Mouse (Mus musculus) macrophage (primary cell): ENCODE data around the gene Asb1. TPM values are rescaled to one million over a fixed set of nuclear protein-coding genes. Genes with fewer than 3 reads are reported as not detected.

Experiments used
- H3K27ac ChIP-seq: fragments of 350-480 bp; formaldehyde crosslinking; 2 replicates; pipeline ENCODE4 v1.9.0; 2021
- H3K36me3 ChIP-seq: fragments of 350-480 bp; formaldehyde crosslinking; 2 replicates; pipeline ENCODE4 v1.9.0; 2021; ENCODE audit errors: inconsistent target
- H3K4me3 ChIP-seq: fragments of 350-480 bp; formaldehyde crosslinking; 2 replicates; pipeline ENCODE4 v1.9.0; 2021; ENCODE audit errors: inconsistent target
- H3K79me2 ChIP-seq: fragments of 350-480 bp; formaldehyde crosslinking; 2 replicates; pipeline ENCODE4 v1.9.0; 2021; ENCODE audit errors: inconsistent target
- WGBS: methylation state at CpG from one replicate; pipeline ENCODE4 v1.1.7; 2026; ENCODE audit warnings: inconsistent platforms; ENCODE audit not compliant: missing documents; 5-methylcytosine and 5-hydroxymethylcytosine counted together
- polyA plus RNA-seq: library from polyadenylated mRNA; stranded (reverse); fragments of 250-400 nt; gene quantifications from 3 replicates; pipeline ENCODE4 v1.2.4, GENCODE M21; 2018; ENCODE audit warnings: inconsistent platforms

Asb1 gene
- polyA plus RNA-seq, 1 experiment from 2014 or later, result 2.5 TPM

- no peak overlapping the region for H3K27ac ChIP-seq
Measured at GRCm38 (mm10) chr1:91564598-91564997, 24.3 kb downstream of the Asb1 start.

GRCm38 (mm10) chr1:91567269-91567668 is 26.9 kb downstream of the Asb1 start:
- WGBS, result 97% methylated on average over 2 of the region's 2 CpGs
- no peaks in the 10 kb centered on the region for H3K36me3 ChIP-seq
- H3K79me2 ChIP-seq, result no peaks in the 10 kb centered on the region
- no peak overlapping the region for H3K4me3 ChIP-seq
- no peak overlapping the region for H3K27ac ChIP-seq

More at GRCm38 (mm10) chr1:91564598-91564997, 24.3 kb downstream of the Asb1 start:
- Histone ChIP-seq H3K4me3 (no peak overlapping the region), H3K36me3 (no peaks in the 10 kb centered on the region), H3K79me2 (no peaks in the 10 kb centered on the region)
- 77% methylated on average over 6 of the region's 6 CpGs for WGBS

GRCm38 (mm10) chr1:91572458-91572857 is 32.1 kb downstream of the Asb1 start:
- Histone ChIP-seq H3K79me2 (no peaks in the 10 kb centered on the region), H3K4me3 (no peak overlapping the region), H3K27ac (no peak overlapping the region), H3K36me3 (no peaks in the 10 kb centered on the region)
- 52% methylated on average over 10 of the region's 10 CpGs for WGBS

- H3K36me3 ChIP-seq, result no peaks in the 10 kb centered on the region
- no peak overlapping the region for H3K4me3 ChIP-seq
- no peak overlapping the region for H3K27ac ChIP-seq
- 79% methylated on average over 3 of the region's 3 CpGs for WGBS
- H3K79me2 ChIP-seq, result no peaks in the 10 kb centered on the region
Measured at GRCm38 (mm10) chr1:91574208-91574607, 33.9 kb downstream of the Asb1 start.

- Histone ChIP-seq H3K36me3 (no peaks in the 10 kb centered on the region), H3K4me3 (no peak overlapping the region)
Measured at GRCm38 (mm10) chr1:91577883-91578517, 37.7 kb downstream of the Asb1 start.

GRCm38 (mm10) chr1:91580503-91580902 is 40.2 kb downstream of the Asb1 start:
- no peak overlapping the region for H3K27ac ChIP-seq
- no peaks in the 10 kb centered on the region for H3K79me2 ChIP-seq
- no peaks in the 10 kb centered on the region for H3K36me3 ChIP-seq
- 19% methylated on average over 2 of the region's 2 CpGs for WGBS
- no peak overlapping the region for H3K4me3 ChIP-seq

More at GRCm38 (mm10) chr1:91577883-91578517, 37.7 kb downstream of the Asb1 start:
- no peak overlapping the region for H3K27ac ChIP-seq
- 86% methylated on average over 7 of the region's 7 CpGs for WGBS
- no peaks in the 10 kb centered on the region for H3K79me2 ChIP-seq

- 88% methylated on average over 2 of the region's 2 CpGs for WGBS
- no peak overlapping the region for H3K4me3 ChIP-seq
- H3K27ac ChIP-seq, result no peak overlapping the region
- H3K79me2 ChIP-seq, result no peaks in the 10 kb centered on the region
- no peaks in the 10 kb centered on the region for H3K36me3 ChIP-seq
Measured at GRCm38 (mm10) chr1:91581206-91581605, 40.9 kb downstream of the Asb1 start.

- Histone ChIP-seq H3K4me3 (no peak overlapping the region), H3K79me2 (no peaks in the 10 kb centered on the region), H3K36me3 (no peaks in the 10 kb centered on the region), H3K27ac (no peak overlapping the region)
- WGBS, result 83% methylated on average over 17 of the region's 17 CpGs
Measured at GRCm38 (mm10) chr1:91584969-91585835, 44.9 kb downstream of the Asb1 start.

GRCm38 (mm10) chr1:91589738-91590137 is 49.4 kb downstream of the Asb1 start:
- Histone ChIP-seq H3K36me3 (no peaks in the 10 kb centered on the region), H3K79me2 (no peaks in the 10 kb centered on the region), H3K27ac (no peak overlapping the region), H3K4me3 (no peak overlapping the region)
- WGBS, result 79% methylated on average over 6 of the region's 6 CpGs

GRCm38 (mm10) chr1:91595521-91596020 is 55.2 kb downstream of the Asb1 start:
- WGBS, result 95% methylated on average over 9 of the region's 9 CpGs
- H3K27ac ChIP-seq, result no peak overlapping the region
- H3K36me3 ChIP-seq, result no peaks in the 10 kb centered on the region
- no peak overlapping the region for H3K4me3 ChIP-seq
- no peaks in the 10 kb centered on the region for H3K79me2 ChIP-seq

- H3K36me3 ChIP-seq, result no peaks in the 10 kb centered on the region
- H3K4me3 ChIP-seq, result no peak overlapping the region
- 81% methylated on average over 5 of the region's 5 CpGs for WGBS
- H3K79me2 ChIP-seq, result no peaks in the 10 kb centered on the region
- H3K27ac ChIP-seq, result no peak overlapping the region
Measured at GRCm38 (mm10) chr1:91597611-91598010, 57.3 kb downstream of the Asb1 start.

GRCm38 (mm10) chr1:91600671-91601361 is 60.5 kb downstream of the Asb1 start:
- Histone ChIP-seq H3K36me3 (no peaks in the 10 kb centered on the region), H3K27ac (no peak overlapping the region), H3K4me3 (no peak overlapping the region), H3K79me2 (no peaks in the 10 kb centered on the region)
- 44% methylated on average over 9 of the region's 9 CpGs for WGBS

- H3K4me3 ChIP-seq, result no peak overlapping the region
- no peak overlapping the region for H3K27ac ChIP-seq
- no peaks in the 10 kb centered on the region for H3K36me3 ChIP-seq
- H3K79me2 ChIP-seq, result no peaks in the 10 kb centered on the region
- 79% methylated on average over 2 of the region's 2 CpGs for WGBS
Measured at GRCm38 (mm10) chr1:91601362-91602096, 61.2 kb downstream of the Asb1 start.

- Histone ChIP-seq H3K79me2 (no peaks in the 10 kb centered on the region), H3K36me3 (no peaks in the 10 kb centered on the region), H3K27ac (no peak overlapping the region), H3K4me3 (no peak overlapping the region)
- 85% methylated on average over 14 of the region's 14 CpGs for WGBS
Measured at GRCm38 (mm10) chr1:91605632-91606031, 65.3 kb downstream of the Asb1 start.
